Mouse (Mus musculus) erythroblast, embryonic 14.5 days (primary cell): ENCODE measurements around the gene Tmprss13.

Experiments used
- GATA1 ChIP-seq: IDR thresholded peaks from 2 replicates; pipeline ENCODE4 v1.6.1; 2012; ENCODE audit warnings: low read length, inconsistent platforms, mixed read lengths
- TAL1 ChIP-seq: IDR thresholded peaks from 3 replicates; pipeline ENCODE4 v1.6.1; 2012; ENCODE audit warnings: low read length, inconsistent platforms, mixed read lengths

DNA sequence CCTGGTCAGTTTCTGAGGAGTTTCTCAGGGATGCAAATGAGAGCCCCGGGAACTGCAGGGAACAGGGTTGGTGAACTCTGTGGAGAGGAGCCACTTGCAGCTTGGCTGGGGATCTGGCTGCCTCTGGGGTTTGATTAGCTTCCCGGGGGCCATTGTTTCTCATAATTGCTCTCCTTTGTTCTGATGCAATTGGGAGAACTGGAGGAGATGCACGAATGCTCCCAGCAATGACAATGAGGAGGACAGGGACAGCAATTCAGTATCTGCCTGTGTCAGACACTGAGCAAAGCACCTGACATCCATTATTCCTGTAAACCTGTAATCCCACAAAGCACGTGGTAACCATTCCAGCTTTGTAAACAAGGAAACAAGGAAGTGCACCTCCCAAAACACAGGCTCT is 30.3 kb downstream of the Tmprss13 start:
- no peak for TF ChIP-seq TAL1
- no peak for TF ChIP-seq GATA1
